In the genomic region with DNA sequence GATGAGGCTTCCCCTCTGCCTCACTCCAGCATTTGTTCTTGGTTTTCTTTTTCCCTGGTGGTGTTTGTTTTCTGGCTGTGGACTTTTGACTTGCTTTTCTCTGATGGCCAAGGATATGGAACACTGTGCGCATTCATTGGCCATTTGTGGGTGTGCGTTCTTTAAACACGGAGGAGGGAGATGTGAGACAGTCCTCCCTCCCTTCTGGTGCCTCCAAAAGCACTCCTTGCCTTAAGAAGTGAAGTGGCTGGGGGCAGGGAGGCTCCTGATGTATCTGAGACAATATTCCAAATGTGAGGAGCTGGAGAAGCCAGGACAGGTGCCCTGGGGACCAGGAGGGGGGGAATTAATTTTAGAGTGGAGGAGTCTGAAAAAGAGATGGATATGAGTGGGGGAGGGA, we compare ENCODE assay signal across 7 mouse cellular contexts.
"Had no signal": no experiment of that assay in that cellular context is flagged by ENCODE, and none has a peak within 500 bp of the region (broad histone marks: within the 10 kb centered on the region; RNA-seq: fewer than 3 reads in every experiment).

No protein-coding gene starts in this region.

- DNase-seq: liver, postnatal 0 days; lung, adult 2 months; lung, postnatal 14 days; lung, postnatal 36 days; thymus, adult 2 months; thymus, postnatal 25 days; thymus, postnatal 4 days had no signal
